Mouse (Mus musculus) forebrain, embryonic 11.5 days (tissue): ENCODE data around the gene Cacnb1. TPM values are rescaled to one million over a fixed set of nuclear protein-coding genes. Genes with fewer than 3 reads are reported as not detected.
A peak's percentile ranks its signal among the peaks of the same experiment; 100 is the strongest.

Experiments used
- ATAC-seq: fragments of 200-750 bp; cut with Nextera tagmentation; replicated peaks from 2 replicates; pipeline ENCODE4 v1.8.0; 2017; ENCODE audit warnings: moderate TSS enrichment; ENCODE audit not compliant: low FRiP score
- DNase-seq: peaks from one replicate; pipeline ENCODE4 v3.0.0-alpha.2; 2017; ENCODE audit warnings: low spot score
- H3K27ac ChIP-seq: fragments of 300-500 bp; sonication (generic); 2 replicates; pipeline ENCODE4 v1.5.1; 2014; ENCODE audit warnings: low read depth, low read length
- H3K27me3 ChIP-seq: fragments of 300-500 bp; sonication (generic); 2 replicates; pipeline ENCODE4 v1.6.1; 2014; ENCODE audit warnings: mild to moderate bottlenecking, low read length, mixed read lengths; ENCODE audit not compliant: control insufficient read depth, insufficient read depth
- H3K36me3 ChIP-seq: fragments of 300-500 bp; sonication (generic); 2 replicates; pipeline ENCODE4 v1.6.1; 2014; ENCODE audit warnings: mild to moderate bottlenecking, low read length, moderate library complexity, mixed read lengths; ENCODE audit not compliant: control insufficient read depth, insufficient read depth
- H3K4me1 ChIP-seq: fragments of 300-500 bp; sonication (generic); replicated peaks from 2 replicates; pipeline ENCODE4 v1.6.1; 2014; ENCODE audit warnings: low read length, mixed read lengths; ENCODE audit not compliant: control insufficient read depth, insufficient read depth
- H3K4me2 ChIP-seq: fragments of 300-500 bp; sonication (generic); 2 replicates; pipeline ENCODE4 v1.6.1; 2014; ENCODE audit warnings: low read depth, mild to moderate bottlenecking, low read length, moderate library complexity, mixed read lengths; ENCODE audit not compliant: severe bottlenecking
- H3K4me3 ChIP-seq: fragments of 300-500 bp; sonication (generic); 2 replicates; pipeline ENCODE4 v1.5.1; 2014; ENCODE audit warnings: low read depth, low read length
- H3K9ac ChIP-seq: fragments of 300-500 bp; sonication (generic); 2 replicates; pipeline ENCODE4 v1.6.1; 2014; ENCODE audit warnings: low read length
- H3K9me3 ChIP-seq: fragments of 300-500 bp; sonication (generic); 2 replicates; pipeline ENCODE4 v1.6.1; 2016; ENCODE audit warnings: low read length, mixed read lengths; ENCODE audit not compliant: control insufficient read depth
- WGBS: fragments of 180-500 bp; shearing (Covaris S2); extraction: QIAGEN DNeasy Blood & Tissue Kit; methylation state at CpG from one replicate; pipeline ENCODE4 v1.1.7; 2014; 5-methylcytosine and 5-hydroxymethylcytosine counted together
- polyA plus RNA-seq: library from polyadenylated mRNA; unstranded; fragments of >200 nt; fragmentation: Nextera tagmentation; extraction: Ambion mirVana; gene quantifications from 2 replicates; pipeline ENCODE4 v1.2.1, GENCODE M21; 2014

Gene Cacnb1
- polyA plus RNA-seq, 1 experiment from 2014 or later = 9.6 TPM

GRCm38 (mm10) chr11:98022253-98022554 is 630 bp downstream of the Cacnb1 start:
- peak overlapping the region; percentile 77 for H3K4me3 ChIP-seq
- ATAC-seq (no peak; the same call in 1 of the 2 replicates), DNase-seq (no peak)
- peak overlapping the region; percentile 80 for H3K27ac ChIP-seq
- H3K4me2 ChIP-seq = peak overlapping the region; percentile 94
- H3K27me3 ChIP-seq = no peaks in the 10 kb centered on the region
- peak overlapping the region; percentile 85 for H3K9ac ChIP-seq
- peaks cover 20% of the 10 kb centered on the region for H3K4me1 ChIP-seq
- H3K9me3 ChIP-seq = no peaks in the 10 kb centered on the region
- WGBS = under 1% methylated on average over 22 of the region's 23 CpGs
- H3K36me3 ChIP-seq = no peaks in the 10 kb centered on the region

GRCm38 (mm10) chr11:98021565-98022252 is 1.1 kb downstream of the Cacnb1 start:
- Histone ChIP-seq H3K9ac (peak overlapping the region; percentile 85), H3K27me3 (no peaks in the 10 kb centered on the region), H3K36me3 (no peaks in the 10 kb centered on the region), H3K4me1 (peaks cover 20% of the 10 kb centered on the region), H3K27ac (no peak overlapping the region; the same call in 1 of the 2 replicates), H3K4me3 (peak overlapping the region; percentile 77), H3K9me3 (no peaks in the 10 kb centered on the region), H3K4me2 (peak overlapping the region; percentile 94)
- DNase-seq (peak; percentile 76), ATAC-seq (0 out of 2 replicates have a peak, but pooled peaks have one; percentile 1)
- WGBS = 4% methylated on average over 33 of the region's 34 CpGs

DNA sequence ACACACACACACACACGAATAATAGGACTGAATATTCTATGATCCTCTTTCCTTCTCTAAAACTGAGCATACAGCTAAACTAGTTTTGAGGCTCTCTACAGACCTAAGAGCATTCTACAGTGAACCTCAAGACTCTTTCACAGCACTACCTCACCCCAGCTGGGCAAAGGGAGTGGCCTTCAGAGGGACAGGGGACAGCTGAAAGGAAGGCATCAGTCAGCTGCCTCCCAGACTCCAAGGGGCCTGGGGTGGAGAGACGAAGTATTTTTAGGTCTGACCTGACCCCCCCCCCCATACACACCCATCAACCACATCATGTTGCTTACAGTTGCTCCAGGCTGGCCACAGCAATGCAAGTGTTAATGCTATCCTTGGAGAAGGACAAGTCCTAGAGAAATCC is 1.7 kb downstream of the Cacnb1 start:
- Histone ChIP-seq H3K4me2 (peak overlapping the region; percentile 94), H3K27ac (no peak overlapping the region), H3K9me3 (no peaks in the 10 kb centered on the region), H3K4me1 (peaks cover 20% of the 10 kb centered on the region), H3K36me3 (no peaks in the 10 kb centered on the region), H3K9ac (no peak overlapping the region; the same call in 1 of the 2 replicates), H3K4me3 (peak overlapping the region; percentile 77), H3K27me3 (no peaks in the 10 kb centered on the region)
- ATAC-seq (no peak), DNase-seq (no peak)
- 60% methylated on average over 2 of the region's 2 CpGs for WGBS

- Histone ChIP-seq H3K4me2 (peak overlapping the region; percentile 26; the same call in 1 of the 2 replicates), H3K36me3 (no peaks in the 10 kb centered on the region), H3K4me1 (peaks cover 20% of the 10 kb centered on the region), H3K27ac (no peak overlapping the region), H3K4me3 (no peak overlapping the region), H3K9ac (no peak overlapping the region), H3K27me3 (no peaks in the 10 kb centered on the region), H3K9me3 (no peaks in the 10 kb centered on the region)
- ATAC-seq = no peak
- DNase-seq = no peak
- WGBS = 70% methylated on average over 1 of the region's 1 CpGs
These were observed 2.1 kb downstream of the Cacnb1 start for GRCm38 (mm10) chr11:98020710-98021109.

- 29% methylated on average over 8 of the region's 8 CpGs for WGBS
- no peaks in the 10 kb centered on the region for H3K36me3 ChIP-seq
- H3K4me1 ChIP-seq = peaks cover 20% of the 10 kb centered on the region
- peak overlapping the region; percentile 61 for H3K27ac ChIP-seq
- DNase-seq (peak; percentile 62), ATAC-seq (peak; percentile 34; the same call in 1 of the 2 replicates)
- no peak overlapping the region for H3K4me3 ChIP-seq
- H3K9me3 ChIP-seq = no peaks in the 10 kb centered on the region
- H3K9ac ChIP-seq = 0 out of 2 replicates have a peak overlapping the region, but pooled peaks have one; percentile 35
- H3K27me3 ChIP-seq = no peaks in the 10 kb centered on the region
- H3K4me2 ChIP-seq = peak overlapping the region; percentile 26; the same call in 1 of the 2 replicates
These were observed 2.8 kb downstream of the Cacnb1 start for GRCm38 (mm10) chr11:98019883-98020610.

DNA sequence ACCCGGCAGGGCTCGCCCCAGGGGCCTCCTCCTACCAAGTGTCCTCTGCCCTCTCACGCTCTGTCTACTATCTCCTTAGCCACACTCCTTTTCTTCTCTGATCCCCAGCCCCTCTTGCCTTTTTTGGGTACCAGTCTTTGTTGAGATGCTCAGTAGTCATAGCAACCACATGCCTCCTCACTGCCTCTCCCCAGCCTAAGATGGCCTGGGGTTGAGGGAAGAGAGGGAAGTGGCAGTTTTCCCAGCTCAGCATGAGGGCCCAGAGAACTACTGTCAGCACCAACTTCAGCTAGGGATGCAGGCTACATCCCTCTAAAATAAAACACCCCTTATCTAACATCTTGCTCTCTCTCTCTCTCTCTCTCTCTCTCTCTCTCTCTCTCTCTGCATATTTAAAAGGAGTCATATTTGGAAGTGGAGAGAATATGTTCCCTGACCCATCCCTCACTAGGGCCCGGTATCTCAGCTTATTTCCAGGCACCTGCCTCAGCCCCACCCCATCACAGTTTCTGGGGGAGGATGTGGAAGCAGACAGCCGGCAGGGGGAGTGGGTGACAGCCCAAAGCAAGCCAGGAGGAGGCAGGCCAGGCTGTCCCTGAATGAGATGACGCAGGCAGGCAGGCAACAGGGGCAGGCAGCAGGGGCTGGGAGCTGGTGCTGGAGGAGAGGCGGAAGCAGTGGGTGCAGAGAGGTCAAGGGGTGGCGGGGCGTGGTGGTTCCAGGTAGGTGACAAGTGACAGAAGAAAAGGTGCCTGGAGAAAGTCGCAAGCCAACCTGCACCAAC is 3.8 kb downstream of the Cacnb1 start:
- Histone ChIP-seq H3K27me3 (no peaks in the 10 kb centered on the region), H3K27ac (peak overlapping the region; percentile 61), H3K4me3 (no peak overlapping the region), H3K36me3 (no peaks in the 10 kb centered on the region), H3K4me1 (peaks cover 20% of the 10 kb centered on the region), H3K9ac (no peak overlapping the region), H3K4me2 (peak overlapping the region; percentile 9; the same call in 1 of the 2 replicates), H3K9me3 (no peaks in the 10 kb centered on the region)
- DNase-seq (peak; percentile 76), ATAC-seq (0 out of 2 replicates have a peak, but pooled peaks have one; percentile 22)
- WGBS = 22% methylated on average over 10 of the region's 10 CpGs

DNA sequence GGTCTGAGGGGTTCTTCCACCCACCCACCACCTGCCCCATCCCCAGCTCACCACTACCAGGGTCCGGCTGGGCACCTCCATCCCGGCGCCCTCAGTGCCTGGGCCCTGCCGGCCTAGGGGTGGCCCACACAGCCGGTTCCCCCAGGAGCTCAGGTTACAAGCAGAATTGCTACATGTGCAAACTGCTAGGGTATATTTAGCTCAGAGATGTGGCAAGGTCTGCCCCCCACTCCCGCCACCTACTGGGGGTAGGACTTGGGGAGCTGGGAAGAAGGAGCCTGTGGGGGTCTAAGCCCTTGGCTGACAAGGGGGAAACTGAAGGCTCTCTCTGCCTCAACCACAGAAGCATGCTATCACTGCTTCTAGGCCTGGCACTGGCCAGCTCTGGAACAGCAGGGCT is 4.6 kb downstream of the Cacnb1 start:
- Histone ChIP-seq H3K4me2 (no peak overlapping the region), H3K9me3 (no peaks in the 10 kb centered on the region), H3K9ac (no peak overlapping the region), H3K4me1 (peaks cover 20% of the 10 kb centered on the region), H3K27me3 (no peaks in the 10 kb centered on the region), H3K4me3 (no peak overlapping the region), H3K36me3 (no peaks in the 10 kb centered on the region), H3K27ac (no peak overlapping the region)
- DNase-seq = no peak
- WGBS = 72% methylated on average over 6 of the region's 6 CpGs
- no peak for ATAC-seq

DNA sequence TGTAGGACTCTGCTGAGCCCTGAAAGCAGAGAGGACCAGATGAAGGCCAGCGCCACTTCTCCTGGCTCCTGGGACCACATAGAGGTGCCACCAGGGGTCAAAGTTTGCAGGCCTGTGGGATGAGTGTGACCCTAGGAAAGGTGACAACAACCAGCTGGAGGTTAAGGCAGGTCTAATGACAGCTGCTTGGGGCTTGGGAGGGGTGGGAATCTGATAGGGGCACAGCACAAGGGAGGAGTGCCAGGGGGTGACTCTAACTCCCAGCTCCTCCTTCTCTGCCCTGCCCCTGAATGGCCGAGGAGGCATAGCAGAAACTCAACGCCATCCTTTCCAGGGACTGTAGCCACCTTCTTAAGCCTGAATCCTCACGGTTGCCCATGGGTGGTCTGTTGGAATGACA is 6.0 kb downstream of the Cacnb1 start:
- Histone ChIP-seq H3K9me3 (no peaks in the 10 kb centered on the region), H3K36me3 (no peaks in the 10 kb centered on the region), H3K4me3 (no peak overlapping the region), H3K27me3 (no peaks in the 10 kb centered on the region), H3K4me2 (no peak overlapping the region), H3K9ac (no peak overlapping the region), H3K4me1 (peaks cover 20% of the 10 kb centered on the region), H3K27ac (no peak overlapping the region)
- no peak for ATAC-seq
- 79% methylated on average over 4 of the region's 4 CpGs for WGBS
- no peak for DNase-seq
